Mouse (Mus musculus) stomach, embryonic 16.5 days (tissue): Measurements from ENCODE around the gene Tenm4. TPM values are rescaled to one million over a fixed set of nuclear protein-coding genes. Genes with fewer than 3 reads are reported as not detected.

Experiments
- ATAC-seq: fragments of 200-750 bp; cut with Nextera tagmentation; 2 replicates; pipeline ENCODE4 v1.8.0; 2017; ENCODE audit warnings: moderate number of reproducible peaks, moderate TSS enrichment; ENCODE audit not compliant: insufficient read depth, low FRiP score
- H3K27ac ChIP-seq: fragments of 300-500 bp; sonication (generic); 2 replicates; pipeline ENCODE4 v1.5.1; 2014; ENCODE audit warnings: low read length
- H3K27me3 ChIP-seq: fragments of 300-500 bp; sonication (generic); 2 replicates; pipeline ENCODE4 v1.6.1; 2014; ENCODE audit warnings: low read length, control low read depth, mixed read lengths; ENCODE audit not compliant: control insufficient read depth, insufficient read depth
- H3K36me3 ChIP-seq: fragments of 300-500 bp; sonication (generic); 2 replicates; pipeline ENCODE4 v1.6.1; 2014; ENCODE audit warnings: low read length; ENCODE audit not compliant: control insufficient read depth, insufficient read depth
- H3K4me1 ChIP-seq: fragments of 300-500 bp; sonication (generic); 2 replicates; pipeline ENCODE4 v1.6.1; 2014; ENCODE audit warnings: low read length, control low read depth, mixed read lengths; ENCODE audit not compliant: control insufficient read depth, insufficient read depth
- H3K4me2 ChIP-seq: fragments of 300-500 bp; sonication (generic); 2 replicates; pipeline ENCODE4 v1.6.1; 2014; ENCODE audit warnings: low read depth, low read length, mixed read lengths
- H3K4me3 ChIP-seq: fragments of 300-500 bp; sonication (generic); replicated peaks from 2 replicates; pipeline ENCODE4 v1.5.1; 2014; ENCODE audit warnings: mild to moderate bottlenecking, low read length
- H3K9ac ChIP-seq: fragments of 300-500 bp; sonication (generic); 2 replicates; pipeline ENCODE4 v1.6.1; 2014; ENCODE audit warnings: low read length
- H3K9me3 ChIP-seq: fragments of 300-500 bp; sonication (generic); replicated peaks from 2 replicates; pipeline ENCODE4 v1.6.1; 2016; ENCODE audit warnings: low read length, control low read depth; ENCODE audit not compliant: control insufficient read depth
- WGBS: fragments of 180-500 bp; shearing (Covaris S2); extraction: QIAGEN DNeasy Blood & Tissue Kit; methylation state at CpG from one replicate; pipeline ENCODE4 v1.1.7; 2014; 5-methylcytosine and 5-hydroxymethylcytosine counted together
- polyA plus RNA-seq: library from polyadenylated mRNA; unstranded; fragments of >200 nt; fragmentation: Nextera tagmentation; extraction: Ambion mirVana; gene quantifications from 2 replicates; pipeline ENCODE4 v1.2.1, GENCODE M21; 2015

Tenm4 gene
- polyA plus RNA-seq, 1 experiment from 2014 or later: 22.7 TPM

DNA sequence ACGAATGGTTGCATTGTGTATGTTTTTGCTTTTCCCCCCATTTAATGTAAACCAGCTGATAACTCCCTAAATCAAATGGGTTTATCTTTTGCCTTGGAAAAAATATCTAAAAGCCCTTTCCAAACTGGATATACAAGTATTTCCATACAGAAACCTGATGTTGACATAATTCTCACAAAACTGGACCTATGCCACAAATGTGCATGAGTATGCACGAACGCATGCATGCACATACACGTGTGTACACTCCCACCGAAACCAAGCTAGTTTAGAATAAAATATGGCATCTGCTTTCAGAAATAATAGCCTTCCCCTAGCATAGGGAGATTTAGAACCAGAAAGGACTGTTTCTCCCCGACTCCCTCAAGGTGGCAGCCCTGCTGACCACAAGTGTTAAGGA is 569.6 kb downstream of the Tenm4 start:
- no peaks in the 10 kb centered on the region for H3K27me3 ChIP-seq
- no peak overlapping the region for H3K4me3 ChIP-seq
- 55% methylated on average over 6 of the region's 6 CpGs for WGBS
- H3K4me1 ChIP-seq: peaks cover 12% of the 10 kb centered on the region
- no peak overlapping the region for H3K4me2 ChIP-seq
- H3K36me3 ChIP-seq: no peaks in the 10 kb centered on the region
- no peak for ATAC-seq
- H3K9me3 ChIP-seq: no peaks in the 10 kb centered on the region
- H3K27ac ChIP-seq: peak overlapping the region; percentile 59
- no peak overlapping the region for H3K9ac ChIP-seq

GRCm38 (mm10) chr7:96742221-96742620 is 571.2 kb downstream of the Tenm4 start:
- Histone ChIP-seq H3K27ac (no peak overlapping the region), H3K4me3 (no peak overlapping the region), H3K4me2 (no peak overlapping the region), H3K9me3 (no peaks in the 10 kb centered on the region), H3K9ac (no peak overlapping the region), H3K36me3 (no peaks in the 10 kb centered on the region), H3K27me3 (no peaks in the 10 kb centered on the region), H3K4me1 (peaks cover 15% of the 10 kb centered on the region)
- WGBS: 48% methylated on average over 7 of the region's 7 CpGs
- ATAC-seq: no peak

- peak overlapping the region; percentile 20 for H3K27ac ChIP-seq
- no peak overlapping the region for H3K4me3 ChIP-seq
- H3K27me3 ChIP-seq: no peaks in the 10 kb centered on the region
- WGBS: 24% methylated on average over 6 of the region's 6 CpGs
- peaks cover 21% of the 10 kb centered on the region for H3K4me1 ChIP-seq
- H3K9ac ChIP-seq: no peak overlapping the region
- ATAC-seq: peak; percentile 86; the same call in 1 of the 2 replicates
- H3K9me3 ChIP-seq: no peaks in the 10 kb centered on the region
- no peaks in the 10 kb centered on the region for H3K36me3 ChIP-seq
- no peak overlapping the region for H3K4me2 ChIP-seq
Observed at GRCm38 (mm10) chr7:96745956-96746355, 574.9 kb downstream of the Tenm4 start.

- H3K9me3 ChIP-seq: no peaks in the 10 kb centered on the region
- H3K9ac ChIP-seq: no peak overlapping the region
- ATAC-seq: no peak
- no peaks in the 10 kb centered on the region for H3K27me3 ChIP-seq
- no peak overlapping the region for H3K4me2 ChIP-seq
- no peak overlapping the region for H3K4me3 ChIP-seq
- H3K27ac ChIP-seq: no peak overlapping the region
- peaks cover 21% of the 10 kb centered on the region for H3K4me1 ChIP-seq
- no peaks in the 10 kb centered on the region for H3K36me3 ChIP-seq
- WGBS: 66% methylated on average over 4 of the region's 4 CpGs
Observed at GRCm38 (mm10) chr7:96746706-96747105, 575.7 kb downstream of the Tenm4 start.

DNA sequence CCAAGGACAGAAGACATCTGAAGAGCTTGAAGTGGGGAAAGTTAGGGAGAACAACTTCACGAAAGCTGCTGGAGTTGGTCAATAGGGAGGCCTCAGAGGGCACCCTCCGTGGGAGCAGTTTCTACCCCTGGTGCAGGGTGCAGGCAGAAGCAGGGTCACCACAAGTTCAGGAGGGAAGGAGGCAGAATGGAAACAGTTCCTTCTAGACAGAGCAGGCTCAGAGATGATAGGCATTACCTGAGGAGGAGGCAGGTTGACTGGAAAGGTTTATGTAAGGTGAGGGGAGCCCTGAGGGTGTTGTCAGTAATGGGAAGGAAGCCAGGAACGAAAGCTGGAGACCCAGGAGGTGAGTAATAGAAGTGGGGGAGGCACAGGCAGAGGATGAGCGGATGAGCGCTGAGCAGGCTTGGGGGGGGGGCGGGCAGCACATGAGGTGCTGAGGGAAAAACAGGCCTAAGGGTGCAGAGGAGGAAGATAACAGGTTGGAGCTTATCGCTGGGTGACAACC is 577.5 kb downstream of the Tenm4 start:
- Histone ChIP-seq H3K4me3 (no peak overlapping the region), H3K36me3 (no peaks in the 10 kb centered on the region), H3K9me3 (no peaks in the 10 kb centered on the region), H3K4me2 (no peak overlapping the region), H3K9ac (no peak overlapping the region), H3K4me1 (peaks cover 15% of the 10 kb centered on the region), H3K27ac (no peak overlapping the region), H3K27me3 (no peaks in the 10 kb centered on the region)
- ATAC-seq: peak; percentile 22; the same call in 1 of the 2 replicates
- 61% methylated on average over 7 of the region's 7 CpGs for WGBS

GRCm38 (mm10) chr7:96749753-96750152 is 578.7 kb downstream of the Tenm4 start:
- Histone ChIP-seq H3K9me3 (no peaks in the 10 kb centered on the region), H3K4me1 (peaks cover 15% of the 10 kb centered on the region), H3K9ac (no peak overlapping the region), H3K27ac (no peak overlapping the region; the same call in 1 of the 2 replicates), H3K27me3 (no peaks in the 10 kb centered on the region), H3K4me2 (no peak overlapping the region), H3K4me3 (no peak overlapping the region), H3K36me3 (no peaks in the 10 kb centered on the region)
- 57% methylated on average over 8 of the region's 8 CpGs for WGBS
- no peak for ATAC-seq

DNA sequence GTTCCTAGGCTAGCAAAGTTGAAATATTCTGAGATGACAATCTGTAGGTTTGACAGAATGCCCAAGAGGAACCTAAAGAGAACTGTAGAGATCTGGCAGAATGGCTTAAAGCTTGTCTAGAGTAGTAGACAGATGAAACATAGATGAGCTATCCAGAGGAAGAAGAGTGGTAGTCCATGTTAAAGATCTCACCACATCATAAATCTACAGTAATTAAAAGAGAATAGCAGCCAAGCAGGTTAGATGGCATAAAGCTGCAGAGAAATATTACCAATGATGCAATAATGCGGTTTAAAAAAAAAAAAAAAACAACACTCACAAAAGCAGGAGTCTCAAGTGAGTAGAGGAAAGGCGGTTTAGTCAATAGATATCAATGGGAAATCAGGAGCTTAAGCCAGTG is 580.2 kb downstream of the Tenm4 start:
- H3K4me3 ChIP-seq: no peak overlapping the region
- H3K4me2 ChIP-seq: no peak overlapping the region
- no peak overlapping the region for H3K9ac ChIP-seq
- no peaks in the 10 kb centered on the region for H3K36me3 ChIP-seq
- peaks cover 26% of the 10 kb centered on the region for H3K4me1 ChIP-seq
- no peaks in the 10 kb centered on the region for H3K27me3 ChIP-seq
- 89% methylated on average over 2 of the region's 2 CpGs for WGBS
- no peak for ATAC-seq
- H3K27ac ChIP-seq: no peak overlapping the region
- no peaks in the 10 kb centered on the region for H3K9me3 ChIP-seq

DNA sequence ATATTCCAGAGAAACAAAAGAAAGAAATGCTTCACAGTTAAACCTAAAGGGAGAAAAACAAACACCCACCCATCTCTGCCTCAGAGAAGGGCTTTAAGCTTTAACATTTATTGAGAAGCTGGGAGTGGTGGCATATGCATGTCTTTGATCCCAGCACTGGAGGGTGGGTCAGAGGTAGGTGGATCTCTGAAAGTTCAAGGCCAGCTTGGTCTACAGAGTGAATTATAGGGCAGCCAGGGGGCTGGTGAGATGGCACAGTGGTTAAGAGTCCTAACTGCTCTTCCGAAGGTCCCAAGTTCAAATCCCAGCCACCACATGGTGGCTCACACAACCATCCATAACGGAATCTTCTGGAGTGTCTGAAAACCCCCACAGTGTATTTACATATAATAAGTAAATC is 581.7 kb downstream of the Tenm4 start:
- no peak overlapping the region for H3K27ac ChIP-seq
- H3K4me1 ChIP-seq: peaks cover 29% of the 10 kb centered on the region
- H3K9ac ChIP-seq: no peak overlapping the region
- no peak overlapping the region for H3K4me3 ChIP-seq
- WGBS: 97% methylated on average over 2 of the region's 2 CpGs
- H3K4me2 ChIP-seq: no peak overlapping the region
- H3K36me3 ChIP-seq: no peaks in the 10 kb centered on the region
- no peaks in the 10 kb centered on the region for H3K9me3 ChIP-seq
- H3K27me3 ChIP-seq: no peaks in the 10 kb centered on the region
- ATAC-seq: no peak

- H3K4me3 ChIP-seq: no peak overlapping the region
- no peak overlapping the region for H3K27ac ChIP-seq
- H3K4me1 ChIP-seq: peaks cover 27% of the 10 kb centered on the region
- H3K4me2 ChIP-seq: no peak overlapping the region
- 57% methylated on average over 4 of the region's 4 CpGs for WGBS
- H3K27me3 ChIP-seq: no peaks in the 10 kb centered on the region
- no peak for ATAC-seq
- no peaks in the 10 kb centered on the region for H3K9me3 ChIP-seq
- no peak overlapping the region for H3K9ac ChIP-seq
- H3K36me3 ChIP-seq: no peaks in the 10 kb centered on the region
Observed at GRCm38 (mm10) chr7:96753335-96754095, 582.5 kb downstream of the Tenm4 start.
